Mouse (Mus musculus) stomach, postnatal 0 days (tissue): Measurements from ENCODE around the gene Tmem229a. TPM values are rescaled to one million over a fixed set of nuclear protein-coding genes. Genes with fewer than 3 reads are reported as not detected.

Experiments
- ATAC-seq: fragments of 200-750 bp; cut with Nextera tagmentation; 2 replicates; pipeline ENCODE4 v1.8.0; 2017; ENCODE audit not compliant: low FRiP score, low TSS enrichment
- DNase-seq: peaks from one replicate; pipeline ENCODE4 v3.0.0-alpha.2; 2016; ENCODE audit warnings: low spot score
- H3K27ac ChIP-seq: fragments of 300-500 bp; sonication (generic); replicated peaks from 2 replicates; pipeline ENCODE4 v1.5.1; 2014; ENCODE audit warnings: mild to moderate bottlenecking, control low read depth
- H3K27me3 ChIP-seq: fragments of 300-500 bp; sonication (generic); 2 replicates; pipeline ENCODE4 v1.6.1; 2014; ENCODE audit warnings: low read length; ENCODE audit not compliant: control insufficient read depth, insufficient read depth
- H3K36me3 ChIP-seq: fragments of 300-500 bp; sonication (generic); 2 replicates; pipeline ENCODE4 v1.6.1; 2014; ENCODE audit warnings: low read length, mixed read lengths; ENCODE audit not compliant: control insufficient read depth, insufficient read depth
- H3K4me1 ChIP-seq: fragments of 300-500 bp; sonication (generic); replicated peaks from 2 replicates; pipeline ENCODE4 v1.6.1; 2014; ENCODE audit warnings: antibody characterized with exemption; ENCODE audit not compliant: control insufficient read depth, insufficient read depth
- H3K4me2 ChIP-seq: fragments of 300-500 bp; sonication (generic); replicated peaks from 2 replicates; pipeline ENCODE4 v1.6.1; 2014; ENCODE audit warnings: low read depth, mild to moderate bottlenecking, control low read depth, moderate library complexity
- H3K4me3 ChIP-seq: fragments of 300-500 bp; sonication (generic); 2 replicates; pipeline ENCODE4 v1.5.1; 2014; ENCODE audit warnings: low read depth, low read length, control low read depth
- H3K9ac ChIP-seq: fragments of 300-500 bp; sonication (generic); 2 replicates; pipeline ENCODE4 v1.6.1; 2014; ENCODE audit warnings: mild to moderate bottlenecking, low read length, control low read depth, mixed read lengths
- H3K9me3 ChIP-seq: fragments of 300-500 bp; sonication (generic); 2 replicates; pipeline ENCODE4 v1.6.1; 2016; ENCODE audit warnings: low read length; ENCODE audit not compliant: control insufficient read depth
- CTCF ChIP-seq: IDR thresholded peaks from 2 replicates; pipeline ENCODE4 v1.5.1; 2016; ENCODE audit warnings: antibody characterized with exemption, low read depth, mild to moderate bottlenecking, moderate library complexity
- EP300 ChIP-seq: optimal IDR thresholded peaks from 2 replicates; pipeline ENCODE3; 2016; ENCODE audit warnings: antibody characterized with exemption
- WGBS: fragments of 180-500 bp; shearing (Covaris S2); extraction: QIAGEN DNeasy Blood & Tissue Kit; methylation state at CpG from one replicate; pipeline ENCODE4 v1.1.7; 2014; 5-methylcytosine and 5-hydroxymethylcytosine counted together
- polyA plus RNA-seq: library from polyadenylated mRNA; unstranded; fragments of >200 nt; fragmentation: Nextera tagmentation; extraction: Ambion mirVana; gene quantifications from 2 replicates; pipeline ENCODE4 v1.2.1, GENCODE M21; 2015

Tmem229a gene
- polyA plus RNA-seq, result 0.96 and 1.0 TPM in 2 replicates

- Histone ChIP-seq H3K27ac (no peak within 1 kb of the TSS; the same call in 1 of the 2 replicates), H3K4me3 (peak within 1 kb of the TSS; percentile 58), H3K36me3 (no peaks in the 10 kb centered on the region), H3K9me3 (no peaks in the 10 kb centered on the region), H3K27me3 (0 out of 2 replicates have a peak, but pooled peaks cover 2% of the 10 kb centered on the region), H3K9ac (peak within 1 kb of the TSS; percentile 52), H3K4me2 (peak within 1 kb of the TSS; percentile 97), H3K4me1 (no peaks in the 10 kb centered on the region)
- peak; percentile 61; the same call in 1 of the 2 replicates for ATAC-seq
- TF ChIP-seq CTCF (no peak), EP300 (no peak)
- DNase-seq, result peak; percentile 37
- 2% methylated on average over 28 of the region's 46 CpGs for WGBS
Observed at GRCm38 (mm10) chr6:24955946-24956585, at the start of gene Tmem229a. TSS of gene Tmem229a (minus strand) at chr6:24956297.

DNA sequence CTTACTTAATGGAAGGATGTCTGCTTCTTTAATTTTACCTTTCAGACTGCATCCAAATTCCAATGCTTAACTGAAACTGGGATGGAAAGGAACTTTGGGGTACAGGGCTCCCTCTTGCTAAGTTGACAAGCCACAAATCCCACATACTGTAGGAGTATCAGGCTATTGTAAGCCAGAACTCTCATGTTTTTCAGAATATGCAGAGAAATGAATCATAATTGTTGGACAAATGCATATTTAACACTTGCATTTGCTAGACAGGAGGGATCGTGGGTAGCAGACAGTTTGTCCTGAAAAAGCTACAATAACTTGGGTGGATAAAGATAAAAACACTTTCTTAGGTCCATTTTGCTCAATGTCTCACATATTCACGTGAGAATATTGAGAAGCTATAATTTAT lies 37.7 kb upstream of the Tmem229a start:
- ATAC-seq (no peak), DNase-seq (no peak)
- no peaks in the 10 kb centered on the region for H3K4me1 ChIP-seq
- H3K9ac ChIP-seq, result no peak overlapping the region
- no peaks in the 10 kb centered on the region for H3K27me3 ChIP-seq
- H3K4me3 ChIP-seq, result no peak overlapping the region
- TF ChIP-seq CTCF (no peak), EP300 (no peak)
- H3K27ac ChIP-seq, result no peak overlapping the region
- no peaks in the 10 kb centered on the region for H3K9me3 ChIP-seq
- WGBS, result 52% methylated on average over 2 of the region's 2 CpGs
- H3K36me3 ChIP-seq, result no peaks in the 10 kb centered on the region
- H3K4me2 ChIP-seq, result no peak overlapping the region

GRCm38 (mm10) chr6:24989836-24990235 lies 33.7 kb upstream of the Tmem229a start:
- no peak overlapping the region for H3K4me2 ChIP-seq
- H3K4me1 ChIP-seq, result no peaks in the 10 kb centered on the region
- H3K36me3 ChIP-seq, result no peaks in the 10 kb centered on the region
- H3K4me3 ChIP-seq, result no peak overlapping the region
- no peak overlapping the region for H3K9ac ChIP-seq
- H3K27ac ChIP-seq, result no peak overlapping the region
- no peaks in the 10 kb centered on the region for H3K9me3 ChIP-seq
- TF ChIP-seq CTCF, result no peak
- TF ChIP-seq EP300, result no peak
- ATAC-seq (no peak), DNase-seq (no peak)
- no peaks in the 10 kb centered on the region for H3K27me3 ChIP-seq

- DNase-seq (no peak), ATAC-seq (no peak)
- TF ChIP-seq EP300, result no peak
- no peak overlapping the region for H3K4me2 ChIP-seq
- H3K27ac ChIP-seq, result no peak overlapping the region
- H3K9me3 ChIP-seq, result no peaks in the 10 kb centered on the region
- H3K9ac ChIP-seq, result no peak overlapping the region
- no peak overlapping the region for H3K4me3 ChIP-seq
- no peaks in the 10 kb centered on the region for H3K4me1 ChIP-seq
- no peaks in the 10 kb centered on the region for H3K27me3 ChIP-seq
- WGBS, result 75% methylated on average over 2 of the region's 2 CpGs
- H3K36me3 ChIP-seq, result no peaks in the 10 kb centered on the region
Observed at GRCm38 (mm10) chr6:24976176-24976575, 20.1 kb upstream of the Tmem229a start.

DNA sequence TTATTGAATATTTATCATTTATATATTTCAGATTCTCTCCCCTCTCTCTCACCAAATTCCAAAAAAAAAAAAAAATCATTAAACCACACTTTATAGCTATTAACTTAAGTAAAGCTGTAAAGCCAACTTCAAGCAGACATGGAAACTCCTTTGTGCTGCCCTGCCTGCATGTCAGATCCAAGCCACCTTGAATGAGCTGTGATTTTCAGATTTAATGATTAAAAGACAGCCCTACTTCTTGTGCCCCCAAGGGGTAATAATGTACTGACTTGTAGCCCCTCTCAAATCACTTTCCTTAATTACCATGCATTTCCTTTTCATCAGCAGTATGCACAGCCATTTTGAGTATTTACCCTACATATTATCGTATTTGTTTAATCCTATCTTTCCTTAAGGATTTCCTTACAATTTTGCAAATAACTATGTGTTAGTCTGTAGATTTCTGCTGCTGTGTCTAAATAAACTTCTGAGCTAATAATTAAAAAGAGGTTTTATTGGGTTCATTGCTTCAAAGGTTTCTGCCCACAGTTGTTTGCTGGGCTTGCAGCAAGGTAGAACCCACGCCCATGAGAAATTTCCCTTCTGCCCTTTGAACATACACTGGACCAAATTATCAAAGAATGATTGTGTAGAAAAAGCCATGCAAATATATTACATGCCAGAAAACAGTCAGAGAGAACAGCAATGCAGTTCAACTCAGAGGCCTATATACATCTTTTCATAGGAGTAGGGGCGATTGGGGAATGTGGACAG lies 12.6 kb upstream of the Tmem229a start:
- Histone ChIP-seq H3K9ac (no peak overlapping the region), H3K9me3 (no peaks in the 10 kb centered on the region), H3K4me3 (no peak overlapping the region), H3K4me1 (no peaks in the 10 kb centered on the region), H3K36me3 (no peaks in the 10 kb centered on the region), H3K27me3 (no peaks in the 10 kb centered on the region), H3K4me2 (no peak overlapping the region), H3K27ac (no peak overlapping the region)
- ATAC-seq, result no peak
- no peak for DNase-seq
- TF ChIP-seq EP300 (no peak), CTCF (no peak)
- 75% methylated on average over 3 of the region's 3 CpGs for WGBS

DNA sequence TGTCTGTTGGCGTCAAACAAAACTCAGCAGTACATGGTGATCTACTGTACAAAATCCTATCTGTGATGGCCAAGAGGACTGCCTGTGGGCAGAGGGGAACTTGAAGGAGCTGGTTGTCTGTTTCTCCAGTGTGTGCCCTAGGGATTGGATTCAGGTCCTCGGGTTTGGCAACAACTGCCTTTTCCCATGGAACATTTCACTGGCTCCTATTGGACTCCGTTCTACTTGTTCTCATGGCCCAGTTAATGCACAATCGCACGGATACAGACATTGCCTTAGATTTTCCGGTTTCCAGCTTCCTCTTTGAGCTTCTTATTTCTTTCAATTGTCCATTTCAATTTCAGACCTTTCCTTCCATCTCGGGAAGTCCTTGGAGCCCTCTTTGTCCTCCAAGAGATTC lies 11.6 kb upstream of the Tmem229a start:
- no peak for DNase-seq
- Histone ChIP-seq H3K27ac (no peak overlapping the region), H3K4me2 (no peak overlapping the region), H3K36me3 (no peaks in the 10 kb centered on the region), H3K4me3 (no peak overlapping the region), H3K9me3 (no peaks in the 10 kb centered on the region), H3K4me1 (no peaks in the 10 kb centered on the region), H3K27me3 (no peaks in the 10 kb centered on the region), H3K9ac (no peak overlapping the region)
- 87% methylated on average over 7 of the region's 7 CpGs for WGBS
- no peak for ATAC-seq
- TF ChIP-seq EP300 (no peak), CTCF (no peak)
